Comparison of ENCODE assay signal across 9 mouse cellular contexts in genomic region chr16:4285257-4285656, GRCm38 (mm10).
DNase-seq lines count a peak whose midpoint lies in the region; ATAC-seq and TF ChIP-seq lines count a peak whose summit lies in the region.
"Had no signal": no experiment of that assay in that cellular context is flagged by ENCODE, and none has a peak within 500 bp of the region (broad histone marks: within the 10 kb centered on the region; RNA-seq: fewer than 3 reads in every experiment).

No protein-coding gene starts in this region.

- no peaks in the 10 kb centered on the region for H3K27me3 ChIP-seq in kidney, embryonic 15.5 days
- no peaks in the 10 kb centered on the region for H3K27me3 ChIP-seq in MEL (ENCODE audit: control insufficient read depth in 1 of 2, insufficient read depth in 2 of 2, low read length in 2 of 2)
- no peaks in the 10 kb centered on the region for H3K27me3 ChIP-seq in limb, embryonic 13.5 days
- H3K27me3 ChIP-seq in stomach, postnatal 0 days (ENCODE audit: control insufficient read depth, insufficient read depth, low read length), result no peaks in the 10 kb centered on the region
- H3K27me3 ChIP-seq in midbrain, embryonic 10.5 days (ENCODE audit: low read depth, poor library complexity, severe bottlenecking), result no peaks in the 10 kb centered on the region
- H3K27me3 ChIP-seq: lung, embryonic 15.5 days had no signal

- H3K4me3 ChIP-seq in kidney, embryonic 15.5 days (replicated peaks), result no peak overlapping the region
- no peak overlapping the region for H3K4me3 ChIP-seq in MEL (ENCODE audit: control insufficient read depth in 1 of 2, insufficient read depth in 1 of 2, low read depth in 2 of 2, low read length in 2 of 2)
- no peak overlapping the region for H3K4me3 ChIP-seq in limb, embryonic 13.5 days
- no peak overlapping the region for H3K4me3 ChIP-seq in stomach, postnatal 0 days (ENCODE audit: low read depth, low read length)
- no peak overlapping the region for H3K4me3 ChIP-seq in midbrain, embryonic 10.5 days
- H3K4me3 ChIP-seq: lung, embryonic 15.5 days had no signal

- peak; percentile 21 for DNase-seq in kidney, adult 11 months
- DNase-seq in MEL (ENCODE audit: low read depth, low spot score), result peak; percentile 46
- peak; percentile 45 for DNase-seq in embryo, embryonic 11 days
- DNase-seq in stomach, postnatal 0 days (ENCODE audit: low spot score), result peak; percentile 65
- DNase-seq in midbrain, embryonic 10.5 days (ENCODE audit: low spot score), result no peak
- no peak for DNase-seq in frontal cortex, postnatal 14 days (ENCODE audit: low spot score in 2 of 2)

- H3K9me3 ChIP-seq in kidney, embryonic 15.5 days (replicated peaks), result no peaks in the 10 kb centered on the region
- no peaks in the 10 kb centered on the region for H3K9me3 ChIP-seq in MEL (replicated peaks; ENCODE audit: insufficient read depth, low read length)
- H3K9me3 ChIP-seq in limb, embryonic 13.5 days, result no peaks in the 10 kb centered on the region
- H3K9me3 ChIP-seq in stomach, postnatal 0 days (ENCODE audit: control insufficient read depth, low read length), result no peaks in the 10 kb centered on the region
- H3K9me3 ChIP-seq in midbrain, embryonic 10.5 days (replicated peaks), result no peaks in the 10 kb centered on the region
- H3K9me3 ChIP-seq: lung, embryonic 15.5 days had no signal

- H3K4me1 ChIP-seq in kidney, embryonic 15.5 days, result no peaks in the 10 kb centered on the region
- H3K4me1 ChIP-seq in MEL (ENCODE audit: control insufficient read depth in 1 of 2, insufficient read depth in 2 of 2, low read length in 2 of 2), result no peaks in the 10 kb centered on the region
- H3K4me1 ChIP-seq in limb, embryonic 13.5 days, result 0 out of 2 replicates have a peak, but pooled peaks cover 5% of the 10 kb centered on the region
- H3K4me1 ChIP-seq in stomach, postnatal 0 days (replicated peaks; ENCODE audit: control insufficient read depth, insufficient read depth), result no peaks in the 10 kb centered on the region
- no peaks in the 10 kb centered on the region for H3K4me1 ChIP-seq in midbrain, embryonic 10.5 days
- H3K4me1 ChIP-seq: lung, embryonic 15.5 days had no signal

- ATAC-seq in kidney, embryonic 15.5 days (replicated peaks; ENCODE audit: low FRiP score), result no peak
- peak; percentile 28; the same call in 1 of the 2 replicates for ATAC-seq in limb, embryonic 13.5 days (ENCODE audit: low FRiP score, low read depth)
- peak; percentile 80 for ATAC-seq in stomach, postnatal 0 days (ENCODE audit: low FRiP score, low TSS enrichment)

- H3K79me2 ChIP-seq in MEL (ENCODE audit: control insufficient read depth, insufficient read depth, low read length, poor library complexity), result no peaks in the 10 kb centered on the region

- no peak overlapping the region for H3K4me2 ChIP-seq in kidney, embryonic 15.5 days
- no peak overlapping the region for H3K4me2 ChIP-seq in limb, embryonic 13.5 days (replicated peaks)
- no peak overlapping the region for H3K4me2 ChIP-seq in stomach, postnatal 0 days (replicated peaks; ENCODE audit: low read depth)
- H3K4me2 ChIP-seq: lung, embryonic 15.5 days had no signal

- TF ChIP-seq CTCF in MEL (IDR thresholded peaks at IDR 0.05 in 2 of 3, conservative IDR thresholded peaks at IDR 0.05 in 1 of 3; ENCODE audit: control insufficient read depth in 1 of 3, insufficient read depth in 1 of 3, low read depth in 2 of 3, low read length in 3 of 3, poor library complexity in 1 of 3, severe bottlenecking in 1 of 3), result peak; percentile 47 to 66 (median 50)
- TF ChIP-seq CTCF in stomach, postnatal 0 days (IDR thresholded peaks at IDR 0.05; ENCODE audit: low read depth), result peak; percentile 88

- no peak overlapping the region for H3K27ac ChIP-seq in kidney, embryonic 15.5 days
- no peak overlapping the region for H3K27ac ChIP-seq in MEL (ENCODE audit: control insufficient read depth, low read depth, low read length)
- H3K27ac ChIP-seq in limb, embryonic 13.5 days, result no peak overlapping the region
- H3K27ac ChIP-seq in stomach, postnatal 0 days (replicated peaks), result no peak overlapping the region
- H3K27ac ChIP-seq in midbrain, embryonic 10.5 days (replicated peaks), result no peak overlapping the region
- H3K27ac ChIP-seq: lung, embryonic 15.5 days had no signal

- TF ChIP-seq EP300 in MEL (IDR thresholded peaks at IDR 0.05; ENCODE audit: low read depth in 1 of 2, low read length in 2 of 2), result no peak
- no peak for TF ChIP-seq EP300 in stomach, postnatal 0 days (optimal IDR thresholded peaks at IDR 0.05)

- no peak overlapping the region for H3K9ac ChIP-seq in kidney, embryonic 15.5 days
- no peak overlapping the region for H3K9ac ChIP-seq in MEL (ENCODE audit: control insufficient read depth, low read depth, low read length, poor library complexity, severe bottlenecking)
- no peak overlapping the region for H3K9ac ChIP-seq in limb, embryonic 13.5 days
- no peak overlapping the region for H3K9ac ChIP-seq in stomach, postnatal 0 days (ENCODE audit: low read length)
- H3K9ac ChIP-seq: lung, embryonic 15.5 days had no signal

- peaks cover 6% of the 10 kb centered on the region; the same call in 1 of the 2 replicates for H3K36me3 ChIP-seq in kidney, embryonic 15.5 days
- H3K36me3 ChIP-seq in MEL (ENCODE audit: control insufficient read depth in 1 of 2, insufficient read depth in 2 of 2, low read length in 2 of 2), result no peaks in the 10 kb centered on the region
- peaks cover 10% of the 10 kb centered on the region for H3K36me3 ChIP-seq in limb, embryonic 13.5 days
- H3K36me3 ChIP-seq in stomach, postnatal 0 days (ENCODE audit: control insufficient read depth, insufficient read depth, low read length), result no peaks in the 10 kb centered on the region
- no peaks in the 10 kb centered on the region for H3K36me3 ChIP-seq in midbrain, embryonic 10.5 days
- H3K36me3 ChIP-seq: lung, embryonic 15.5 days had no signal

- peak; percentile 55 for TF ChIP-seq RAD21 in MEL (IDR thresholded peaks at IDR 0.05; ENCODE audit: low read depth, low read length)

- 64% methylated on average over 5 of the region's 5 CpGs for WGBS in kidney, embryonic 15.5 days
- WGBS in limb, embryonic 13.5 days, result 58% methylated on average over 5 of the region's 5 CpGs
- WGBS in stomach, postnatal 0 days, result 50% methylated on average over 5 of the region's 5 CpGs
- 80% methylated on average over 5 of the region's 5 CpGs for WGBS in midbrain, embryonic 10.5 days

- no peak for TF ChIP-seq POLR2A in MEL (IDR thresholded peaks at IDR 0.05; ENCODE audit: control insufficient read depth in 1 of 2, insufficient read depth in 1 of 2, low read depth in 1 of 2, low read length in 2 of 2, poor library complexity in 1 of 2)

TF ChIP-seq in MEL, 35 proteins besides CTCF, POLR2A, EP300 and RAD21:
- TF ChIP-seq ZC3H11A (IDR thresholded peaks at IDR 0.05; ENCODE audit: low read depth, low read length), result peak; percentile 38
- no peak for TF ChIP-seq JUND (IDR thresholded peaks at IDR 0.05; ENCODE audit: low read depth, low read length)
- no peak for TF ChIP-seq E2F4 (IDR thresholded peaks at IDR 0.05; ENCODE audit: borderline replicate concordance, low read depth, low read length)
- no peak for TF ChIP-seq MYC (IDR thresholded peaks at IDR 0.05; ENCODE audit: low read depth, low read length)
- TF ChIP-seq SMC3 (IDR thresholded peaks at IDR 0.05; ENCODE audit: low read depth, low read length), result peak; percentile 63
- no peak for TF ChIP-seq CHD2 (IDR thresholded peaks at IDR 0.05; ENCODE audit: low read length)
- no peak for TF ChIP-seq BHLHE40 (IDR thresholded peaks at IDR 0.05; ENCODE audit: borderline replicate concordance, low read depth, low read length)
- TF ChIP-seq NELFE (IDR thresholded peaks at IDR 0.05; ENCODE audit: low read depth, low read length), result no peak
- TF ChIP-seq RCOR1 (IDR thresholded peaks at IDR 0.05; ENCODE audit: low read depth, low read length), result no peak
- TF ChIP-seq USF2 (IDR thresholded peaks at IDR 0.05; ENCODE audit: borderline replicate concordance in 1 of 2, insufficient read depth in 1 of 2, low read depth in 1 of 2, low read length in 2 of 2), result no peak
- TF ChIP-seq KAT2A (conservative IDR thresholded peaks at IDR 0.05; ENCODE audit: low read depth, low read length), result no peak
- 0 out of 2 replicates have a peak, but pooled peaks have one; percentile 19 for TF ChIP-seq SIN3A (IDR thresholded peaks at IDR 0.05; ENCODE audit: low read length)
TF ChIP-seq in MEL: peak in this region for 3.

Comparison
In these comparisons a context has a peak if more than half of its experiments do, and no peak if none do; other contexts are left out.
1. DNase-seq: peak in kidney, adult 11 months (single experiment), MEL (single experiment), embryo, embryonic 11 days (single experiment) and stomach, postnatal 0 days (single experiment); none in midbrain, embryonic 10.5 days (single experiment) and frontal cortex, postnatal 14 days (0 of 2).